Mouse (Mus musculus) lung, adult 2 months (tissue): ENCODE results near the gene Ptpre.

ENCODE experiments used
- CTCF ChIP-seq: fragments of 200-500 bp; IDR thresholded peaks from 2 replicates; pipeline ENCODE4 v1.5.1; 2011; ENCODE audit warnings: mild to moderate bottlenecking, low read length, control low read depth; ENCODE audit not compliant: insufficient read depth
- POLR2A ChIP-seq: fragments of 200-500 bp; IDR thresholded peaks from 2 replicates; pipeline ENCODE4 v1.6.1; 2011; ENCODE audit warnings: low read depth, mild to moderate bottlenecking, control low read depth, low read length, borderline replicate concordance; ENCODE audit errors: extremely low read depth

- TF ChIP-seq POLR2A = no peak
- no peak for TF ChIP-seq CTCF
These were observed 91.7 kb downstream of the Ptpre start for GRCm38 (mm10) chr7:135629019-135629418.
